Mouse (Mus musculus): ENCODE results near the gene Ifngr2.

Ifngr2 gene

DNA sequence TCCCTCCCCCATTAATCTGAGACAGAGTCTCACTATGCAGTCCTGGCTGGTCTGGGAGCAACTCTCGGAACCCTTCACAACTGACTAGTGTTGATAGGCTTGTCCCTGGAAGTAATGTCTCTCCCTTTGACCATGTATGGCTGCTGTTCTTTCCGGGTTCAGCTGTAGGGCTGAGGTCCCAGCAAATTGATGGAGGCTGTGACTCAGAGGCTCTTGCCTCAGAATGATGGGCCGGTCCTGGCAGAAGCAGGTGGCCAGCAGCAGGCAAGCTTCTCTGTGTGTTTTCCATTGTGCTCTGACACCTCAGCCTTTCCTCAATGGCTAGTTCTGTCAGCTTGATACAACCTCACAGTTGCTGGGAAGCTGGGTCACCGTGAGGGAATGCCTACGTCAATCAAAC lies 65.7 kb downstream of the Ifngr2 start:
- no peak for DNase-seq

DNA sequence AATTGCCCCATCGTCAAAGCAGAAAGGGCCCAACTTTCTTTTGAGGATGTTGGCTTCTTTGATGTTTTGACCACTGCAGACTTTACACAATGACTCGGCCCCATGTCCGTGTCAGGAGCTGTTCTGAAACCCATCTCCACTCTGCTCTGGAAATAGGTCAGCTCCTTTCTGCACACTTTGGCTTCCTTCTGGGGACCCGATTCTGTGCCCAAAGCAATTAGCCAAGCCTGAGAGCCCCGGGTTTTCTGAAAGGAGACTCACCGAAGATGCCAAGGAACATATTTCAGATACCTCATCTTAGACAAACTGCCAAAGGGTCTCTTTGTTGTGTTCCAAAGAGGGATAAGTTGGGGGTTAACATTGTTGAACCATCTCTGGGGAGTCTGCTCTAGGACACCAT lies 67.7 kb downstream of the Ifngr2 start:
- DNase-seq: peak in 1 of 2 experiments; percentile 29
